Mouse (Mus musculus): ENCODE results near the gene Gm21060. TPM values are rescaled to one million over a fixed set of nuclear protein-coding genes. Genes with fewer than 3 reads are reported as not detected.
"Not testable (repeated sequence)": the region's sequence is repeated elsewhere in the genome, so short reads cannot be mapped to it uniquely, and the experiment has no call there.

Gene Gm21060
- polyA plus RNA-seq (2016; fragmentation: Nextera tagmentation; extraction: Ambion mirVana): not detected in 2 replicates

DNA sequence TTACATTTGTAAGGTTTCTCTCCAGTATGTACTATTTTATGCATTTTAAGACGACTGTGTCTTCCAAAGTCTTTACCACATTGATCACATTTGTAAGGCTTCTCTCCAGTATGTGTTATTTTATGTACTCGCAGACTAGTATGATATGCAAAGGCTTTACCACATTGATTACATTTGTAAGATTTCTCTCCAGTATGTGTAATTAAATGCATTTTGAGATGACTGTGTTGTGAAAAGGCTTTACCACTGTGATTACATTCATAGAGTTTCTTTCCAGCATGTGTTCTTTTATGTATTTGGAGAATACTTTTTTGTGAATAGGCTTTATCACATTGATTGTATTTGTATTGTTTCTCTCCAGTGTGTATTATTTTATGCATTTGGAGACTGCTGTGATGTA is at the start of gene Gm21060:
Gene Gm21060, minus strand, starts transcription at position 101 of the 400 bp plus-strand sequence.
- no peak within 1 kb of the TSS for H3K27ac ChIP-seq
- no peak for DNase-seq (ENCODE audit: extremely low spot score, low spot score)

GRCm38 (mm10) chr19:61320844-61321243 is 24.0 kb upstream of the Gm21060 start:
- DNase-seq (ENCODE audit: extremely low spot score, low spot score); H3K4me1 ChIP-seq; H3K27ac ChIP-seq; H3K27me3 ChIP-seq (ENCODE audit: poor library complexity, severe bottlenecking); H3K4me3 ChIP-seq; H3K36me3 ChIP-seq (replicated peaks): not testable (repeated sequence)
- WGBS: 80% methylated on average over 3 of the region's 3 CpGs
- H3K9me3 ChIP-seq: peaks cover 13% of the 10 kb centered on the region

More for the DNA sequence above, at the start of gene Gm21060:
- Histone ChIP-seq H3K36me3 (replicated peaks) (no peaks in the 10 kb centered on the region), H3K27me3 (ENCODE audit: poor library complexity, severe bottlenecking) (no peaks in the 10 kb centered on the region), H3K9me3 (no peaks in the 10 kb centered on the region; the same call in 1 of the 2 replicates), H3K4me3 (no peak within 1 kb of the TSS), H3K4me1 (no peaks in the 10 kb centered on the region)
- WGBS: 89% methylated on average over 2 of the region's 2 CpGs

DNA sequence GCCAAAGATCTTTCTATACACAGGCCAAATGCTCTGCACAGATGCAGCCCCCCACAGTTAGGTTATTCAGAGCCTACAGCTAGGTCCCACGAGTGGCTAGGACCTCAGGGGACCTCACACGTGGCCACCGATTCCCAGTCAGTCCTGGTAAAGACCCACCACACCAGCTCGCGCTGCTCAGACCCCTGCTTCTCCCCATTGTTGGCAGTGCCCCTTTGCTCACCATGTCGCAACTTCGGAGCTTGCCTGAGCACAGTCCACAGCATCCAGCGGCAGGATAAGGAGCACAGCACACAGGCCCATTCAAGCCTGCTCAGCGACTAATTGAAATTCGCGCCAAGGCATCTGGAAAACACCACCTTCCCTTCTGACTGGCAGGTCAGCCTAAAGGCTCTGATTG is 16.3 kb upstream of the Gm21060 start:
- H3K4me1 ChIP-seq; H3K27ac ChIP-seq; H3K9me3 ChIP-seq; H3K36me3 ChIP-seq (replicated peaks); H3K27me3 ChIP-seq (ENCODE audit: poor library complexity, severe bottlenecking): not testable (repeated sequence)
- peak overlapping the region; percentile 23; the same call in 1 of the 2 replicates for H3K4me3 ChIP-seq
- DNase-seq (ENCODE audit: extremely low spot score, low spot score): peak; percentile 14
- 24% methylated on average over 11 of the region's 11 CpGs for WGBS

DNA sequence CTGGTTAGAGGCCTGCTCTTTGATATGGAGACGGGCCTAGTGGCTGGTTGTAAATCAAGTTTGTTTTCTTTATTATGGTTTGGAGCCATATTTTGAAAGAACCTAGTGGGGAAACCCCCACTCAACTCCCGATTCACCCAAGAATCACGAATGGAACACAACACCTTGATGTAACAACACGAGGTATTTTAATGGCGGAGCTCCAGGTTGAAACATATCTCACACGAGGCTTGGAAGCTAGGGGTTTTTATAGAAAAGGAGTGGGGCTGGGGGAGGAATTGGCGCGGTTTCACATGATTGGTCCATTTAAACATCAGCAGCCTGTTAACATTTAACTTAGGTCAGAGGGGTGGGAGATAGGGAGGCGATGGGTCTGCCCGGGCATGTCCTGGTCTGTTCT is 15.5 kb upstream of the Gm21060 start:
- H3K27me3 ChIP-seq (ENCODE audit: poor library complexity, severe bottlenecking); H3K4me1 ChIP-seq; H3K4me3 ChIP-seq; H3K27ac ChIP-seq; DNase-seq (ENCODE audit: extremely low spot score, low spot score); H3K36me3 ChIP-seq (replicated peaks); H3K9me3 ChIP-seq: not testable (repeated sequence)
- WGBS: 93% methylated on average over 10 of the region's 10 CpGs

DNA sequence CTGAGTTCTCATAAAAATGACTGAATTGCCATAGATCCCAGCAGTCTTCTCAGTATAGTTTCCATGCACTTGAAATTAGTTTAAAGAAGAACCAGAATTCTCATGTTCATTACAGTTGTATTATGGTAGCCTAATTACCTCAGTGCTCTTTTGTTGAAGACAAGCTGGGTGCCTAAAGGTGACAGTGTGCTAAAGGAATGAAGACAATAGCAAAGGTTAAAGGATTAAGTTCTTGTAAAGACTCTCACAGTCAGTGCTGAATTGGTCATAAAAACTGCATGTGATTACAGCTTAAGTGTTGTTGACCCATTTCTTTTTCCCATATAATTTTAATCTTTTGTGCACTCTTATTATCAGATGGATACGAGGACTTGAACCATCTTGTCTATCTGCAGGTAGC is 11.2 kb upstream of the Gm21060 start:
- not testable (repeated sequence) for DNase-seq (ENCODE audit: extremely low spot score, low spot score); H3K4me1 ChIP-seq; H3K9me3 ChIP-seq; H3K27ac ChIP-seq; H3K4me3 ChIP-seq; H3K27me3 ChIP-seq (ENCODE audit: poor library complexity, severe bottlenecking); H3K36me3 ChIP-seq (replicated peaks)
- WGBS: 59% methylated on average over 1 of the region's 1 CpGs

GRCm38 (mm10) chr19:61285033-61285432 is 11.8 kb downstream of the Gm21060 start:
- WGBS: 88% methylated on average over 4 of the region's 4 CpGs
- H3K27me3 ChIP-seq (ENCODE audit: poor library complexity, severe bottlenecking): not testable (repeated sequence)

DNA sequence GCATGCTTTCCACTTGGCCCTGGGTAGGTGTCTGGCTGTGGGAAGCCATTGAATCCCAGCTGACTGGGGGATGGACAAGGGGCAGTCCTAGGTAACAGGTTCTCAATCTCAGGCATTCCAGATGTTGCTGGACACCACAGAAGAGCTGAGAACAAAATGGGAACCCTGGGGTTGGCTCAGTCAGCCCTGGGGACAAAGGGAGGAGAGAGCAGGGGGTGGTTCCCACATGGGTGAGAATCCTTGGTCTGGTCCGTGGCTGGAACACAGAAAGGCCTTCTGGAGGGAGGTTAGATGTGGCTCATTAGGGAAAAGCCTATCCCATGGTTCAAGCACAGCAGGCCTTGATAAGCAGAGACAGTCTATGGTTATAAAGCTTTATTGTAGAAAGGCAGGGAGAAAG is 13.3 kb downstream of the Gm21060 start:
- no peak for DNase-seq (ENCODE audit: extremely low spot score, low spot score)
- no peaks in the 10 kb centered on the region for H3K9me3 ChIP-seq
- no peaks in the 10 kb centered on the region for H3K36me3 ChIP-seq (replicated peaks)
- no peak overlapping the region for H3K4me3 ChIP-seq
- H3K4me1 ChIP-seq: no peaks in the 10 kb centered on the region
- no peaks in the 10 kb centered on the region for H3K27me3 ChIP-seq (ENCODE audit: poor library complexity, severe bottlenecking)
- WGBS: 67% methylated on average over 1 of the region's 1 CpGs
- H3K27ac ChIP-seq: no peak overlapping the region

More at GRCm38 (mm10) chr19:61285033-61285432, 11.8 kb downstream of the Gm21060 start:
- not testable (repeated sequence) for H3K27ac ChIP-seq; H3K9me3 ChIP-seq; H3K36me3 ChIP-seq (replicated peaks); DNase-seq (ENCODE audit: extremely low spot score, low spot score); H3K4me3 ChIP-seq; H3K4me1 ChIP-seq

GRCm38 (mm10) chr19:61275446-61275845 is 21.4 kb downstream of the Gm21060 start:
- no peak for DNase-seq (ENCODE audit: extremely low spot score, low spot score)
- Histone ChIP-seq H3K4me3 (no peak overlapping the region), H3K4me1 (no peaks in the 10 kb centered on the region), H3K36me3 (replicated peaks) (no peaks in the 10 kb centered on the region), H3K27me3 (ENCODE audit: poor library complexity, severe bottlenecking) (no peaks in the 10 kb centered on the region), H3K27ac (no peak overlapping the region), H3K9me3 (no peaks in the 10 kb centered on the region)
- WGBS: 90% methylated on average over 1 of the region's 1 CpGs

GRCm38 (mm10) chr19:61269141-61269540 is 27.7 kb downstream of the Gm21060 start:
- not testable (repeated sequence) for H3K36me3 ChIP-seq (replicated peaks); H3K4me3 ChIP-seq
- WGBS: 39% methylated on average over 11 of the region's 11 CpGs

DNA sequence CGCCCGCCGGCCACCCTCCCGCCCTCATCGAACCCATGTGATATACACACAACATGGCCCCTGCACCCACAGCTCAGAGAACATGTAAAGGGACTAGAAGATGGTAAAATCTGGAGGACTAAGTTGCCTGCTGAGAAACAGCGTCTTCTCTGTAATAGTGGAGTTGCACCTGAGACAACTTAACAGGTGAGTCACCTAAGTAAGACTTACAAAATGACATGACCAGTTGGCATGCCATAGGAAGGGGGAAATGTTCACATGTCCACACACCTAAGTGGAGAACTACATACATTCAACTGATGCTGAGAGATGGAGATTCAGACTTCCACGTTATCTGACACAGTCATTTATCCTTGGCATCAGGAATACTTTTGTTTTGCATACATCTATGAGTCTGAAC is 29.7 kb downstream of the Gm21060 start:
- no peaks in the 10 kb centered on the region for H3K36me3 ChIP-seq (replicated peaks)
- H3K9me3 ChIP-seq: no peaks in the 10 kb centered on the region
- DNase-seq (ENCODE audit: extremely low spot score, low spot score): no peak
- H3K4me3 ChIP-seq: no peak overlapping the region
- WGBS: 23% methylated on average over 7 of the region's 7 CpGs
- no peaks in the 10 kb centered on the region for H3K27me3 ChIP-seq (ENCODE audit: poor library complexity, severe bottlenecking)
- no peaks in the 10 kb centered on the region for H3K4me1 ChIP-seq
- no peak overlapping the region for H3K27ac ChIP-seq

More at GRCm38 (mm10) chr19:61269141-61269540, 27.7 kb downstream of the Gm21060 start:
- H3K27ac ChIP-seq; DNase-seq (ENCODE audit: extremely low spot score, low spot score); H3K27me3 ChIP-seq (ENCODE audit: poor library complexity, severe bottlenecking); H3K9me3 ChIP-seq; H3K4me1 ChIP-seq: not testable (repeated sequence)

DNA sequence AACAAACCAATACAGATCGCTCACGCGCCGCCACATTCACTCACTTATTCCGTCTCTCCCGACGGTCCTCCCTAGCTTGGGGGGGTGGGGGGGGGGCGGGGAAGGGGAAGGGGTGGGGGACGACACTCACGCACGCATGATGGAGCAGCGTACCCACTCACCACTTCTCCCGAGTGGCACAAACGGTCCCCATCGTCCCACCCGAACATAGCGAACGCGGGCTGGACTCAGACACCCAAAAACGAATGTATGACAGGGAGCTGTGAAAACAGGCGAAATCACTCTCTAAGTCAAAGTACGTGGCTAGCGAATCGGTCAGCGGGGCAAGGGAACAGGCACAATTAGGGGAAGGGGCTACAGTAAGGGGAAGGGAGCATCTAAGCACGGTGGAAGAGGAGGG is 30.2 kb downstream of the Gm21060 start:
- Histone ChIP-seq H3K27me3 (ENCODE audit: poor library complexity, severe bottlenecking) (no peaks in the 10 kb centered on the region), H3K4me1 (no peaks in the 10 kb centered on the region), H3K9me3 (no peaks in the 10 kb centered on the region), H3K27ac (no peak overlapping the region), H3K36me3 (replicated peaks) (no peaks in the 10 kb centered on the region), H3K4me3 (no peak overlapping the region)
- 4% methylated on average over 25 of the region's 26 CpGs for WGBS
- peak; percentile 96 for DNase-seq (ENCODE audit: extremely low spot score, low spot score)

DNA sequence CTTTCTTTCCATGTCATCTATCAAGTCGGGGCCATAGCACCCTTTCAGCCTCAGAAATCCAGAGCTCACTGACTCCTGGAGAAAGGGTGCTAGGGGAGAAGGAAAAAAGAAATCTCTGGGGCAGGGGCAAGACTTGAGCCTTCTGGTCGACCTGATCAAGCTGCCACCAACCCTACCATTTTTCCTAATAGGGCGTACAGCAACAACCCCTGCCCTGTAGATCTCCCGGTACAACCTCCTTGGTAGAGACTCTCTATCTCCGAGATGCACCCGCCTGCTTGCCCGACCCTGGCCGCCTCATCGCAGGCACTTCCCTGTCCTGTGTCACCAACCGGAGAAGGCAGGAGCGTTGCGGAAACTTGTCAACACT is 30.6 kb downstream of the Gm21060 start:
- Histone ChIP-seq H3K9me3 (no peaks in the 10 kb centered on the region), H3K36me3 (replicated peaks) (no peaks in the 10 kb centered on the region), H3K4me1 (no peaks in the 10 kb centered on the region), H3K27ac (no peak overlapping the region), H3K4me3 (no peak overlapping the region), H3K27me3 (ENCODE audit: poor library complexity, severe bottlenecking) (no peaks in the 10 kb centered on the region)
- peak; percentile 62 for DNase-seq (ENCODE audit: extremely low spot score, low spot score)
- WGBS: 3% methylated on average over 12 of the region's 12 CpGs

GRCm38 (mm10) chr19:61265349-61266245 is 31.3 kb downstream of the Gm21060 start:
- Histone ChIP-seq H3K27ac (no peak overlapping the region), H3K27me3 (ENCODE audit: poor library complexity, severe bottlenecking) (no peaks in the 10 kb centered on the region), H3K4me1 (no peaks in the 10 kb centered on the region), H3K4me3 (no peak overlapping the region), H3K9me3 (no peaks in the 10 kb centered on the region), H3K36me3 (replicated peaks) (no peaks in the 10 kb centered on the region)
- 27% methylated on average over 3 of the region's 3 CpGs for WGBS
- peak; percentile 65 for DNase-seq (ENCODE audit: extremely low spot score, low spot score)
